Mouse (Mus musculus): ENCODE measurements around the gene Gm20388. TPM values are rescaled to one million over a fixed set of nuclear protein-coding genes. Genes with fewer than 3 reads are reported as not detected.

The Gm20388 gene
- total RNA-seq, 2 experiments from 2014 or later, result 6.8 to 7.8 TPM

- intact Hi-C loops (cut with DNase I), result loop anchor here (5.0 kb wide), 1 partner anchor 63 kb away; no protein-coding TSS in a partner anchor
- DNase-seq, result peak; percentile 55 to 78
These were observed 93.6 kb downstream of the Gm20388 start for GRCm38 (mm10) chr8:120004154-120004702.

- intact Hi-C loops (cut with DNase I), result loop anchor here (5.0 kb wide), 1 partner anchor 62 kb away; no protein-coding TSS in a partner anchor
- DNase-seq, result no peak
These were observed 94.2 kb downstream of the Gm20388 start for GRCm38 (mm10) chr8:120004705-120005381.

- no peak for DNase-seq
- intact Hi-C loops (cut with DNase I), result no loop called here
These were observed 96.1 kb downstream of the Gm20388 start for GRCm38 (mm10) chr8:120006645-120007160.

GRCm38 (mm10) chr8:120007178-120007577 lies 96.5 kb downstream of the Gm20388 start:
- DNase-seq, result no peak
- intact Hi-C loops (cut with DNase I), result no loop called here

GRCm38 (mm10) chr8:120009284-120009683 lies 98.6 kb downstream of the Gm20388 start:
- DNase-seq, result no peak
- intact Hi-C loops (cut with DNase I), result no loop called here

GRCm38 (mm10) chr8:120012491-120012890 lies 101.8 kb downstream of the Gm20388 start:
- DNase-seq, result no peak
- intact Hi-C loops (cut with DNase I), result no loop called here

- intact Hi-C loops (cut with DNase I), result no loop called here
- DNase-seq, result no peak
These were observed 102.3 kb downstream of the Gm20388 start for GRCm38 (mm10) chr8:120012927-120013326.

- DNase-seq, result no peak
- intact Hi-C loops (cut with DNase I), result no loop called here
These were observed 103.8 kb downstream of the Gm20388 start for GRCm38 (mm10) chr8:120014267-120015023.

GRCm38 (mm10) chr8:120015916-120016315 lies 105.3 kb downstream of the Gm20388 start:
- intact Hi-C loops (cut with DNase I), result no loop called here
- no peak for DNase-seq

GRCm38 (mm10) chr8:120016424-120016823 lies 105.8 kb downstream of the Gm20388 start:
- intact Hi-C loops (cut with DNase I), result no loop called here
- DNase-seq, result no peak

- DNase-seq, result no peak
- intact Hi-C loops (cut with DNase I), result no loop called here
These were observed 106.7 kb downstream of the Gm20388 start for GRCm38 (mm10) chr8:120017349-120017748.

GRCm38 (mm10) chr8:120017786-120018185 lies 107.1 kb downstream of the Gm20388 start:
- intact Hi-C loops (cut with DNase I), result no loop called here
- no peak for DNase-seq

GRCm38 (mm10) chr8:120018379-120018778 lies 107.7 kb downstream of the Gm20388 start:
- intact Hi-C loops (cut with DNase I), result no loop called here
- no peak for DNase-seq

GRCm38 (mm10) chr8:120019297-120019696 lies 108.7 kb downstream of the Gm20388 start:
- intact Hi-C loops (cut with DNase I), result no loop called here
- no peak for DNase-seq

GRCm38 (mm10) chr8:120020298-120020697 lies 109.7 kb downstream of the Gm20388 start:
- intact Hi-C loops (cut with DNase I), result no loop called here
- no peak for DNase-seq

- intact Hi-C loops (cut with DNase I), result no loop called here
These were observed 115.6 kb downstream of the Gm20388 start for GRCm38 (mm10) chr8:120026199-120026598.

GRCm38 (mm10) chr8:120026991-120027390 lies 116.3 kb downstream of the Gm20388 start:
- no peak for DNase-seq
- intact Hi-C loops (cut with DNase I), result no loop called here

More at GRCm38 (mm10) chr8:120026199-120026598, 115.6 kb downstream of the Gm20388 start:
- no peak for DNase-seq

- DNase-seq, result no peak
- intact Hi-C loops (cut with DNase I), result no loop called here
These were observed 119.8 kb downstream of the Gm20388 start for GRCm38 (mm10) chr8:120030447-120030846.

- intact Hi-C loops (cut with DNase I), result no loop called here
- DNase-seq, result no peak
These were observed 122.0 kb downstream of the Gm20388 start for GRCm38 (mm10) chr8:120032549-120033208.

- DNase-seq, result no peak
These were observed 123.8 kb downstream of the Gm20388 start for GRCm38 (mm10) chr8:120034471-120034870.

GRCm38 (mm10) chr8:120036111-120036510 lies 125.5 kb downstream of the Gm20388 start:
- intact Hi-C loops (cut with DNase I), result no loop called here
- DNase-seq, result peak in 1 of 2 experiments; percentile 40

More at GRCm38 (mm10) chr8:120034471-120034870, 123.8 kb downstream of the Gm20388 start:
- intact Hi-C loops (cut with DNase I), result no loop called here
